Mouse (Mus musculus) heart, postnatal 0 days (tissue): Measurements from ENCODE around the gene M6pr.

Source experiments
- CTCF ChIP-seq: IDR thresholded peaks from 2 replicates; pipeline ENCODE4 v1.5.1; 2016; ENCODE audit warnings: antibody characterized with exemption, control low read depth, low read depth
- EP300 ChIP-seq: IDR thresholded peaks from 2 replicates; pipeline ENCODE4 v1.6.1; 2016; ENCODE audit warnings: antibody characterized with exemption, low read depth

DNA sequence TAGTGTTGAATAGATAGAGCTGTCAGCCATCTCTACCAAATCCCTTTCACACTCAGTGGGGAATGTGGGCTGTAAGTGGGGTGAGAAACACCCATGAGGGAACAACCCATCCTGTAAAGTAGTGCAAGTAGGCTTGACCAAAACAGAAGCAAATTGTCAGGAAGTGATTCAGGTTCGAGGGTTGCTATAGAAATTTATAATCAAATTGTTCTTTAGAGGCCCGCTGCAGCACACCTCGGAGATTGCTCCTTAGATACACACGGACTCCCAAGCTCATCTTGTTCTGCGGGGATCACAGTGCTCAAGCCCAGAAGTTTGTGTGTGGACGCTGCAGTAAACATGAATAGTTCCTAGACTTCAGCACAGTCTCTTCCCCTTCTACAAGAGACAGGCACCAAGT lies 25.7 kb upstream of the M6pr start, which contains the start of gene Klrg1:
- TF ChIP-seq EP300 (no peak), CTCF (no peak)
